Mouse (Mus musculus): ENCODE measurements around the gene Phf21a.

DNA sequence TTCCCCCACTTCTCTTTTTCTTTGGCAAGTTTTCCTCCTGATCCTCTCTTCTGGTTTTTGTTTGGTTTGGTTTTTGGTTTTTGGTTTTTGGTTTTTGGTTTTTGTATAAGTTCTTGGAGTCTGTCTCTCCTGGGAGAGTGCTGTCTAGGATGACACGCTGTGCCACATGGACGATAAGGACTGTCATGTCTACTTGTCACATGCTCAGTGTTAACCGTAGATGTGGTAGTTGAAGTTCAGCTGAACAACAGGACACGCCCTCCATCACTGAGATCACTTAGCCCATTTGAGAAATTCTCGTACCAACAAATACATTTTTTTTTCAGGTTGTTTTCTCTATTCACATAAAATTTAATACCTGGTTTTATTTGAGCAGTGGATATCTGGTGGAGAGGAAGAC lies 224.3 kb downstream of the Phf21a start:
- TF ChIP-seq CTCF (IDR thresholded peaks at IDR 0.05; ENCODE audit: low read depth, low read length) (no peak), EP300 (IDR thresholded peaks at IDR 0.05; ENCODE audit: insufficient read depth, low read depth, low read length) (no peak), POLR2A (IDR thresholded peaks at IDR 0.05; ENCODE audit: insufficient read depth, low read length) (no peak)
